Mouse (Mus musculus): ENCODE results near the gene Epb41. TPM values are rescaled to one million over a fixed set of nuclear protein-coding genes. Genes with fewer than 3 reads are reported as not detected.
A peak's percentile ranks its signal among the peaks of the same experiment; 100 is the strongest.

The Epb41 gene
- total RNA-seq, 2 experiments from 2014 or later = 28.3 to 31.3 TPM

DNA sequence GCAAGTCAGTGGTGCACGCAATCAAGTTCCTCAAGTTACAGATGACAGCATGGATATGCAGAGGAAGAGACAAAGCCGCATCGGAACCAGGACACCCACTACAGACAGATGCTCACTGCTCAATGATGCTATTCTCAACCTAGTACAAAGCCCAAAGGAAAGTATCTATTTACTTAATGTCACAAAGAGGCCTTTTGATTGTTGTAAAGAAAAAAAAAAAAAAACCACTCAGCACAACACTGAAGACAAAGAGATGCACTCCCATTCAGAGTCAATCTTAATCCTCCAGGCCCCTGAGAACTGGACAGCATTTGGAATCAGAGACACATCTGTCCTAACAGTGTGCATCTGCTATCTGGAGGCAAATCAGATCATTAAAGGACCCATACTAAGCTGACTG is 63.5 kb downstream of the Epb41 start:
- no peak for DNase-seq (ENCODE audit: low spot score in 2 of 2)

DNA sequence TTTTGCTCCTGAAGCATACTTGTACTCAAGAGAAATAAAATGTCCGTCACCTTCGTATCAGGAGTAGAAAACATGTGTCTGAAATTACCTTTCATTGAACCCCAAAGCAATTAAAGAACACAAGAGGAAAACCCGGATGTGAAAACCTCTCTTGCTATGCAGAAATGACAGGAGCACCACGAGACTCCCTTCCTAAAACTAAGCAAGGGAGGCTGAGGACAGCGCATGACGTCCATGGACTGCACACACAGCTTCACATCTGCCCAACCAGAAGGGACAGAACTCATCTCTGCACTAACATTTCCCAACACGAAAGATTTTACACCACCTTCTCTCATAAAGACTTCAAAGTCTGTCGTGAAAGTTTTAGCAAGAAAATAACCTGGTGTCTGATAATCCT is 64.7 kb downstream of the Epb41 start:
- no peak for DNase-seq (ENCODE audit: low spot score in 2 of 2)

DNA sequence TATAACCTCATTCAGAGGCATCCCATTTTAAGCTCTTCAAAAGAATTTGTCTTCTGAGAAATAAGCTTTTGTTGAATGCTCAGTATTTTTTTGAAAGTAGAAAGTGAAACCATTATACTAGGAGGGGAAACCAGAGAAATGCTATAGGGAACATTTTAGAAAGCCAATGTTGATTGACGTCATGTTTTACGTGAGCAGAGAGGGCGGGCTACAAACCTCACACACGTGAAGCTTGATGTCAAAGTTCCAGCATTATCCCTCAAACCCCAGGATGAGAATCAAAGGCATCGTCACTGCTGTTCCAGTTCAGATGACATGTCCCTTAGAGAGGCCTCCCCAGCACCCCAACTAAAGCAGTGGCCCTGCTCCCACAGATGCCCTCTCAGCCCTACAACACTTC is 66.9 kb downstream of the Epb41 start:
- no peak for DNase-seq (ENCODE audit: low spot score in 2 of 2)

DNA sequence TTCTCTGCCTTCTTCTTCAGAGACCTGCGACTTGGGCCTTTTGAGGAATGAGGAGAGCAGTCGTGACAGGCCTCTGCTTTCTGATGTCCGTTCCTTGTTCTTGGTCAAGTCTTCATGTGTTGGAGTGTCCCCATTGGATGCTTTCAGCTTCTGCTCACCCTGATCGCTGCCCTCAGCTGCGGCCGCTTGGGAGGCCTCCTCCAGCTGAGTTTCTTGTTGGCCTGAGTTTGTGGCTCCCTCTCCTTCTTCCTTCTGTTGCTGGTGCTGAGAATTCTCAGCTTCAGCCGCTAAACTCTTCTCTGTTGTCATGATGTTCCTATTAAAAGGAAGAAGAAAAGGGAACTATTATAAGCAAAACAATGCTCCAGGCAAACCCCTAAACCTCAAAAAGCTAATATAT is 68.0 kb downstream of the Epb41 start:
- no peak for DNase-seq (ENCODE audit: low spot score in 2 of 2)

DNA sequence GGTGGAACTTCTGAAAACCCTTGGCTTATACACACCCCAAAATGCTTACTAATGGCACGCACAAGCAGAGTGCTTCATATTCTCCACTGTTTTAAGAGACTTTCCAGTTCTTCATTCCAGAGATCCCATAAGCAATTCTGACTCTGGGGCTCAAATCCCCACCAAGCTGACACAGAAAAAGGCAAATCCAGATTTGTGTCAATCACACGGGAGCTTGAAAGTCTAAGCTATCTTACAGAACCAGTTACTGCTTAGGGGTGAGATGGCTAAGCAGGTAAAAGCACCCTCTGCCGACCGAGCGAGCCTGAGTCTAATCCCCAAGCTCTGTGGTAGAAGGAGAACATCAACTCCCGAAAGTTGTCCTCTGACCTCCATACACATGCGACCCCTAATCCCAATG is 76.5 kb downstream of the Epb41 start:
- DNase-seq (ENCODE audit: low spot score in 2 of 2) = no peak

DNA sequence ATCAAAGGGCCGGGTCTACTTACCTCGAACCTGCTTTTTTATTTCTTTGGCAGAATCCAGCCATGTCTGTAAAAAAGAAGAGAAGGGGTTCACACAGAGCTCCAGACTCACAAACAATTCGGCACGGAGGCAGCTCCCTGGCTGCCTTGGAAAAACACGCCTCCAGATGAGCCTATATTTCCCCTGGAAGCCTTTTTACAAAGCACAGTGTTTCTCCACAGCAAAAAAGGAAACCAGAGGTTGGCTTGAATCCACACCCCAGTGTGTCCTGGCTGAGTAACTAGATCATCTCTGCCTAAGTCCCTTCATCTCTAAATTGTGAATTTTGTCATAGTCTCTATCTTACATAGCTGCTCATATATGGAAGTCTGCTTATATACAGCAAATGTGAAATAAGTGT is 77.6 kb downstream of the Epb41 start:
- DNase-seq (ENCODE audit: low spot score in 2 of 2) = no peak

DNA sequence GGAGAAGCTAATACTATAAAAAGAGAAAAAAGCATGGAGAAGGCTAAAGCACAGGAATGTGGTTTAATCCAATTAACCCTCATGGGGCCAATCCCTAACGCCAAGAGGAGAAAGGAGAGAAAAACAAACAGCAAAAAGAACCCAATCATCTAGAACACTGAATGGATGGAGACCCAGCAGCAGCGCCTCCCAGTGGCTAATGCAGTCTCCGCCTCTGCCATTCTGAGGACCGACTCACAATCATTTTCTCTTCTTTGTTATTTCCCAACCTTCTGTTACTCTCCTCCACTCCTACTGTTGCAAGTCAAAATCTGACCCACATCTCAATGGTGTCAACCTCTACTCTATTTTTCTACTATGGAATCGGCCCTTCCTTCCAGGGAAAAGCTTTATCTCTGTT is 78.1 kb downstream of the Epb41 start:
- no peak for DNase-seq (ENCODE audit: low spot score in 2 of 2)

DNA sequence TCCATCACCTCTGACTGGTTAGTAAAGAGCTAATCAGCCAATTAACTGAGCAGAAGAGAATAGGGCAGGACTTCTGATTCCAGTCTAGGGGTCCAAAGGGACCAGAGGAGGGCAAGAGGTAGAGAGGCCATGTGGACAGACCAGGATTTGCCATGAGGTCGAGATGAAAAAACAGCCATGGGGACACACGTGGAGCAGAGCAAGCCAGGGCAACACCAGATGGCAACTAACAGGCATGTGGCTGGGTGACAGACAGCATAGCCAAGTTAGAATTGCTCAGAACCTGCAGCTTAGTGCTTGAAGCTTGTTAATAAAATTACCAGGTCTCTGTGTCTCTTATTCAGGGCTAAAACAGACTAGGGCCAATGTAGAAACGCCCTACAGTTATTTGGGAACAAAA is 81.3 kb downstream of the Epb41 start:
- DNase-seq (ENCODE audit: low spot score in 2 of 2) = peak in 1 of 2 experiments; percentile 28

DNA sequence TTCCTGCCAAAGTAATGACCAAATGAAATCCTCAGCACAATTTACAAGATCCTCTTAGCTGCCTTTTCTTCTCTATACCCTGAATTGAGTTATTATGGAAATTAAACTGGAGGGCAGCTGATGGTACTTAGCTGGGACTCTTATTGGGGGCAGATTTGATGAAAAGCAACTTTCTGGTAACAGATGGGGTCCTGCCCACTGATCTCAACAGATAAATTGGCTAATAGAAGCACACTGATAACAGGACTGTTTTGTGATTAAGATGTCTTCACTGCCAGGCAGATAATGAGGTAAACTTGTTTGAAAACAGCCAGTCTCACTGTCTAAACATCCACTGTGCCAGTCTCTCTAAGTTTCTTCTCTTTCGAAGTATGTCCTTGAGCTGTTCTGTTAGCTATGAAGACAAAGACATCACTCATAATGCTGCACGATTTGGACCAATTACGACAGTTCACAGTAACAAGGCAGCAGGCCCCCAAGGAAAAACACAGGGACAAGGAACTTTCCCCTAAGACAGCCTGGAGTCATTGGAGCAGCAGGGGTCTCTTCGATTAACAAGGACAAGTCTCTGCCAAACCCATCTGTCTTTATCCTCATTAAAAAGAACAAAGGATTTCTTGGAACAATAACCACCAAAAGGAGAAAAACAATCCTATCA is 92.1 kb downstream of the Epb41 start:
- no peak for DNase-seq (ENCODE audit: low spot score in 2 of 2)

DNA sequence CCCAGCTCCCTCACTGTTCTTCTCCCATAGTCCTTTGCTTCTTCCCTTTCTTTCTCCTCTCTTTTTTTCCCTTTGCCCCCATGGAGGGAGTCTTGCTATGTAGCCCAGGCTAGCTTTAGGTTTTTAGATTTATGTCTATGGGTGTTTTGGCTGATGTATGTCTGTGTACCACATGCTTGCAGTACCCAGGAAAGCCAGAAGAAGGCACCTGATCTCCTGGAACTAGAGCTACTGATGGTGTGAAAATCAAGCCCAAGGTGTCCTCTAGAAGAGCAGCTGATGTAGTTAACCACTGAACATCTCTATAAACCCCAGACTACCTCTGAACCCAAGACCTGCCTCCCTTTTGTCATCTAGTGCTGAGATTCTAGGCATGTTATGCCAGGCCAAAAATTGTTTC is 93.4 kb downstream of the Epb41 start:
- no peak for DNase-seq (ENCODE audit: low spot score in 2 of 2)

DNA sequence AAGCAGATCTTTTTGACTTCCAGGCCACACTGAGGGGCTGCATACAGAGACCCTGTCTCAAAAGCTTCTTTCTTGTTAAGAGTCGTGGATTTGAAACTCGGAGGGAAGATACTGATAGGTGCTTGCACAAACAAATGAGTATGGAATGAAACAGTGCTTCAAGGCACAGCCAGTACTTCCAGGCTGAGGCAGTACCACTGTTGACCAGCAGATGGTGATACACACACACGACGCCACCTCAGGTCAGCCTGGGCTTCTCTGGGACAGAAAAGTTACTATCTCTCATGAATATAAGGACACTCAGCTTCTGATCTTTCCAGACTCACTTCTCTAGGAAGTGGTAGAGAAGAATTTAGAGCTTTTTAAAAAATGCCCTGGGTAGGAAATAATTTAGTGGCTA is 97.9 kb downstream of the Epb41 start:
- DNase-seq (ENCODE audit: low spot score in 2 of 2) = peak; percentile 75 to 85

DNA sequence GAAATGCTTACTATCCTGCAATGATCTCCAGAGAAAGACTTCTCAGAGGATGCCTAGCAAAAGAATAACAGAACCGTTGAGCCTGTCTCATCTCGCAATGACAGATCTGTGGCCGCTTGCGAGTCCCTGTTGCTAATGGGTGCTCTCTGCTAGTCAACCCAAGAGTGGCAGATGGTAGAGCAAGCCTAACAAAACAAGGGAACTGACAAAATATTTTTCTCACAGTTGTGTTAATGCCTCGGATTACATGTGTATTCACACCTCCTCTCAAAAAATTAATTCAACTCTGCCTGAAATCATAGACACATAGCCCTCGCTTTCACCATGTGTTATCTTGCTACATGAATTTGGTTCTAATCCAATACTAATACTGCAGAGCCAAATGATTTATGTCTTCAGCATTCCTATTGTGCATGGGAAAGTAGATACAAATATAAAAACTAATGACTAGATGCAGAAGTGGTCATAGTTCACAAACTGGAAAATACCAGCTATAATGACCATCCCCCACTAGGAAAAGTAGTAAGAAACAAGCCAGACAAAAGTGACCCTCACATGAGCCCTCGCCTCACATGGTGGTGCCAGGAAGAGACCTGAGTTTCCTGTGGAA is 104.8 kb downstream of the Epb41 start:
- peak; percentile 20 to 72 for DNase-seq (ENCODE audit: low spot score in 2 of 2)

DNA sequence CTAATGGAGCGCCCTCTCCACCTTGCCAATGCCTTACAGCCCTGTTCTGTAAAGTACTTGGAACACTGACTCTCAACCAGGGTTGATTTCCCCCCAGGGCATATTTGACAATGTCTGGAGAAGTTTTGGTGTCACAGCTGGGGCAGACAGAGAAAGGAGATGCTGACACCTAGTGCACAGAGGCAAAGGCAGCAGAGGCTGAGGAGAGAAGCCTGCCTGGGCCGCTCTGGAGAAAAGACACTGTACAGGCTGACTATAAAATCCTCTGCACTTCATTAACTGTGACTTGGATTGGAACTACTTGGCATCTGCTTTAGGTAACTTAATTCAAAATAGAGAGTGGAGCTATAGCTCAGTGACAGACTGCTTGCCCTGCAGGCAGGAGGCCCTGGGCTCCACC is 106.2 kb downstream of the Epb41 start:
- no peak for DNase-seq (ENCODE audit: low spot score in 2 of 2)

DNA sequence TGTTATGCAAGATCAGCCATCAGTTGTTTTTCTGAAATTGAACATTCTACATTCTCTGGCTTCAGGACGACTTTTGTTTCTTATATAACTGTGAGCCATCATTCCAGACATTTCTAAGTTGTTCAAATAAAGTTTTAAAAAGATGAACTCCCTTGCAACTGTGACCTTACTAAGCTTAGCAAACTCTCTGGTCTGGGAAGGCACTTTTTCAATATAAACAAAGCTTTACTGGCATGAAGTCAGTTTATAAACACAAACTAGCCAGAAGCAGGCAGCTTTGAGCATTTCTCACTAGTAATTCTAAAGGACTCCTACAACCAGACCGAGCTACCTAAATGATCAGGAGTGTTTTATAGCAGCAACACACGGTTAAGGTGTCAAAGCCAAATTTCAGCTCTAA is 118.0 kb downstream of the Epb41 start:
- DNase-seq (ENCODE audit: low spot score in 2 of 2) = no peak

DNA sequence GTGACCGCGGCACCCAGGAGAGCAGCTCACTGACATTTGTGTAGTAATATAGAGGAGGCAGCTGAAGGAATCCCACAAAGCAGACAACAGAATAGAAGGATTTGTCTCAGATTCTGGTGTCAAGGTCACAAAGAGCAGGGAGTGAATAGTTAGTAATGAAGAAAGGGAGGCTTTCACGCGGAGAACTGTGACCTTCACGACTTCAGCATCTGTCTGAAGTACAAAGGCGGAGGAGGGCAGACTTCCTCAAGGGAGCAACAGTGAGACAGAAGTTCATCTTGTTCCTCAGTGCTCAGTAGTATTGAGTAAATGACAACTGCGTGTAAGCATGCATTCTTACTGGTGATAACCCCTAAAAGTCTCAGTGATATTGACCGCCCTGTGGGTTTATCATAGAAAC is 124.5 kb downstream of the Epb41 start:
- DNase-seq (ENCODE audit: low spot score in 2 of 2) = no peak

DNA sequence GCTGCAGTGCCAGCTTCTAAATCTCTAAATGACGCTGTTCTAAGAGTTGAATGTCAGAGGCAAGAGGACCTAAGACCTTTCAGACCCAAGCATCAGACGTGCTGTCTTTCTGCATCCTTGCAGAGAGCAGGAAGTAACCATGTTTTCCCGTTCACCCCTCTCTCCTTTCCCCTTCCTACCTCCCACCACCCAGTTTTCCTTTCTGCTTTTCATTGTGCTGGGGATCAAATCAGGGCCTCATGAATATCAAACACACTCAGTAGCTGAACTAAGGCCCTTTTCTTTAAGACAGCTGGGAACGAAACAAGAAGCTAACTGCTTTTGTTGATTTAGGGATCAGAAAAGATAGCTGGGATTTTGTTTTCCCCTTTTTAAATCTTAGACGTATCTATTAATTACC is 125.2 kb downstream of the Epb41 start:
- no peak for DNase-seq (ENCODE audit: low spot score in 2 of 2)

DNA sequence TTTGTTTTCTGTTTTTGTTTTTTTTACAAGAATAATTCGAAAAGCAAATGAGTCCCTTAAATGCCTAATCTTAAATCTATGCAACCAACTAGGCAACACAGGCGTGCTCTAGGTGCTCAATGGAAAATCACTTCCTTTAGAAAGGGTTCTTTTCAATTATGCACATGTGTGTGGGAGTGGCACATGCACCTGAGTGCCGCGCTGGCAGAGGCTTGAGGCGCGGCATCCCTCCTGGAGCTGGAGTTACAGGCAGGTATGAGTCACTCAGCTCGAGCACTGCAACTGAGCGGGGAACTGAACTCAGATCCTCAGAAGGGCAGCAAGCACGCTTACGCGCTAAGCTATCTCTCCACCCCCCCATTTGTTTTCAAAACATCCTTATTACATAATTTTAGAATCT is 127.3 kb downstream of the Epb41 start:
- DNase-seq (ENCODE audit: low spot score in 2 of 2) = no peak

DNA sequence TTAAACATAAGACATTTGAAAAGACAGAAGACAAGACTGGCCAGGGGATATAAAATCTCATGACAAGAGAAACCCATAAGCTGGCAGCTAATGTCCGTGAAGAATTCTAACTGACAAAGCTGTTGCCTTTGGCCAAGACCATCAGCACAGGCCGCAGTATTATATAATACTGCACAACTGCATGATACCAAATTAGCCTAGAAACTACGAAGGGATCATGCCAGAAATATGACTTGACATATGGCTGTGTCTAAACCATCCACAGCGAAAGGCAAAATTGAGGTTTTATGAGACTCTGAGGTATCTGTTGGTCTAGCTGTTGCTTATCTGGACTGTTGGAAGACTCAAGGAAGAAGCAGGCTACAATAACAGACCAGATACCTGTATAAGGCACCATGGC is 134.3 kb downstream of the Epb41 start:
- DNase-seq (ENCODE audit: low spot score in 2 of 2) = no peak

DNA sequence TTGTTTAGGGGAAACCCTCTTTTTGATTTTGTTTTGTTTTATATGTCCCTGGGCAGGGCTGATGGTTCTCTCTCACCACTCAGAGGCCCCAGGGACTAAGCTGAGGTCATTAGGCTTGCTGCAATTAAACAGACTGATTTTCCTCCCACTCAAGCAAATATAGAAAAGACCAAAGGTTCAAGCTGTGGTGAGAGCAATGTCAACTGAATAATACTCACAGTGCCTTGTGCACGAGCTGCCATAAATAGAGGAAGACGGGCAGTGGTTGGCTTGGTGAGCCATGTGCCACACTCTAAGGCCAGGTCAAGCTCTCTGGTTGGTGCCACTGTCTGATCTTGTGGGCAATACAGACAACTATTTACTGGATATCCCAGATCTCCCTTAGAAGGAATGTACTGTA is 135.7 kb downstream of the Epb41 start:
- no peak for DNase-seq (ENCODE audit: low spot score in 2 of 2)

DNA sequence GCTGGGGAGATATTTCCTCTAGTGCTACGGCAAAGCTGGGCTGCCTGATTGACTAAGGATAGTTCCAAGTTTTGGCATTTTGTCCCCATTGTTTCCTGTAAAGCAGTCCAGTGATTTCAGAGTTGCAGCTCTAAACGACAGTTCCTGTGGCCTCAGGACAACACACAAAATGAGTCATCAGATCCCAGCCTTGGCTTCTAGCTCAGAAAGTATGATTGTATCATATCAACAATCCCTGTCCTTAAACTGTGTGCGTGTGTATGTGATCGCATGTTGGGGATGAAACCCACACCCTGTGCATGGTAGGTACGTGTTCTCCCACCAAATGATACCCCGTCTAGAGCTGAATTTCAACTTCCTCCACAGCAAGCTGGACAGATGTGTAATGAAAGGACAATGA is 146.0 kb downstream of the Epb41 start:
- no peak for DNase-seq (ENCODE audit: low spot score in 2 of 2)

DNA sequence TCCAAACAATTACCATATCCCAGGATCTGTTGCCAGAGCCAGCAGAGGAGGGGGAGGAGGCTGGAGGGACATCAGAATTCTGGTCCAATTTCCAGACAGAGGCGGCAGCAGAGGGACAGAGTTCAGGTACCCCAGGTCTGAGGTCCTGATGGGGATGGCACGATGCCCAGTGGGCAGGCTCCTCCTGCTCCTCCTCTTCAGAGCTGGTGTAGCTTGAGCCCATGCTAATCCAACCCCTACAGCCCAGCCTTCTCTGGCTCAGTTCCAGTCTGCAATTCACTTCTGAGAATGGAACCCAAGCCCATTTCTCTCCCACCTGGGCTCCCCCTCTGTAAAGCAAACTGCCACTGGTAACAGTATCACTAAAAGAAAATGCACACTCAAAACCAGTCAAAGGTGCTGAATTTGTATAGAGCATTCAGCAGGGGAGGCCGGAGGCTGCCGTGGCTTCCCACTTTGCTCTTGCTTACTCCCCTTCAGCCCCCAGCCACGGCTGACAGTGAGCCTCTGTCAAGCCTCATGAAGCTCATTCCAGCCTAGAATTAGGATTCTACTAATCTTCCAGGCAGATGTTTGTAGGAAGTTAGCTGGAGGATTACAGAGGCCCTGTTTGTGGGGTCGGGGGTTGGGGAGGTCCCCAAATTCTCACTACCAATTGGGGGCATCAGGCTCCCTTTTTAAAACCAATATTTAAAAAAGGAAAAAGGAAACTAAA is 150.9 kb downstream of the Epb41 start:
- DNase-seq (ENCODE audit: low spot score in 2 of 2) = no peak

DNA sequence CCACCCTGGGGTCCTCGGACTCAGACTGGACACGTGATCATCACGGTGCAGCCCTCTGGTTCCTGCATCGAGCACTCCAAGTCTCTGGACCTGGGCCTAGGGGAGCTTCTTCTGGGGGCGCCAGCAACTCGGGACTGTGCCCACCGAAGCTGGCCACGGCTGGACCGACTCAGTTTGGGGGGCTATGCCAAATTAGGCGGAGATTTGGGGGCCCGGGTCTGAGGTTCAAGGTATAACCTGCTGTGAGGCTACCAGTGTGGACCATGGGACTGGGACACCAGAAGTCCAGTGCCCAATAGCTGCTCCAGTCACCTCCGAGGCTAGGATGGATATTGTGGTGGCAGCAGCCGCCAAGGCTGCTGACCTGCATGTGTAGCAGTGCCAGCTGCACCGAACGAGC is 152.7 kb downstream of the Epb41 start:
- no peak for DNase-seq (ENCODE audit: low spot score in 2 of 2)
